Mouse (Mus musculus) bone marrow, adult 2 months (tissue): ENCODE measurements around the gene Cdc42bpg.

Experiments
- CTCF ChIP-seq: fragments of 200-500 bp; IDR thresholded peaks from 2 replicates; pipeline ENCODE4 v1.5.1; 2011; ENCODE audit warnings: low read length, control low read depth; ENCODE audit not compliant: control insufficient read depth, insufficient read depth
- POLR2A ChIP-seq: fragments of 200-500 bp; IDR thresholded peaks from 2 replicates; pipeline ENCODE4 v1.6.1; 2011; ENCODE audit warnings: low read depth, mild to moderate bottlenecking, control low read depth, low read length, borderline replicate concordance; ENCODE audit not compliant: control insufficient read depth

DNA sequence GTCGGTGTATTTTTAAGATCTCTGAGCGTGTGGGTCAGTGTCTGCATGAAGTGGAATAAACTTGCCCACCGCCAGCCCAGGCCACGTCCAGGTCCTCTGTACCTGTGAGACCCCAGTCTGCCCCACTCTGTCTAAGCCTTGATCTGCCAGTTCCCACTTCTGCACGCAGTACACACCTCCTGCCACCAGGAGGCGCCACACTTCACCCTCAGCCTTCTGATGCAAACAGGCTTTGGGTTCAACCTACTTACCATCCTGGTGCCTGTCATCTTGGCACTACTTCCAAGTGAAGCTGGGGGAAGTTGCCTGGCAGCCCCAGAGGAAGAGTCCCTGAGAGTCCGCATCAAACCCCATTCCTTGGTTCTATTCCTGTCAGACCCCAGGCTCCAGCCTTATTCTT is 44.0 kb upstream of the Cdc42bpg start:
- no peak for TF ChIP-seq POLR2A
- peak; percentile 98 for TF ChIP-seq CTCF
